In the genomic region with DNA sequence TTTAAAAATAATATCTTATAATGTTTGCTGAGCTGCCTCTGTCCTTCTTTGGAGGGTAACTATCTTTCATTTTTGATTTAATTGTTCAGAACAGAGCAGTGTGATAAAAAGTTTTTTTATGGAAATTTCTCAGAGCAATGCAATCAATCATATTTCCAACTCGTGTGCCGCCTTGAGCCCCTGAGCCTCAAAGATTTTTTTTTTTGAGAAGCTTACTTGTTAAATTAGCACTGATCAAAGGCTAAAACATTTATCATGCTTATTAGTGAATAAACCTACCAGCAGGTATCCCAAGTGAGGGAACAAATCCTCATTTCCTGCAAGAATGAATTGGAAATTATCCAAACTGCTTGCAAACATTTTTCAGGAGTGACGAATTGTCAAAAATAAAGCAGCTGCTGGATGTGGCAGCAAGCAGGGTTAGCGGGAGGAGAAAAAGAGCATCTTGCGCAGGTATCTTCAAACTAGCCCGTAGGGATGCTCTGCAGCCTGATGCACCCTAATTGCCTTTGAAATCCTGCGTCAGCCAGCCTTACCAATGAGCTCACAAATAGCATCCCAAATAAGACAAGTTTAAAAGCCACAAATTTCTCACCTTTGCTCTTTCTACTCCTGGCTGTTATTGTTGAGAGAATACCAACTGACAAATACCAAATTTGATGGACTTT, we compare ENCODE assay signal across 21 mouse cellular contexts.
DNase-seq lines count a peak whose midpoint lies in the region; ATAC-seq and TF ChIP-seq lines count a peak whose summit lies in the region.
"Had no signal": no experiment of that assay in that cellular context is flagged by ENCODE, and none has a peak within 500 bp of the region (broad histone marks: within the 10 kb centered on the region; RNA-seq: fewer than 3 reads in every experiment).

No protein-coding gene starts in this region.

- ATAC-seq in forebrain, embryonic 14.5 days: no peak
- ATAC-seq in forebrain, embryonic 16.5 days: no peak
- ATAC-seq in midbrain, embryonic 14.5 days (ENCODE audit: low FRiP score, low TSS enrichment): no peak
- ATAC-seq in midbrain, embryonic 13.5 days: no peak
- ATAC-seq in hindbrain, postnatal 0 days: no peak
- ATAC-seq in forebrain, postnatal 0 days: no peak
- no peak for ATAC-seq in erythroid progenitor cell, adult 5-6 weeks (replicated peaks; ENCODE audit: low FRiP score, poor library complexity, severe bottlenecking)
- ATAC-seq: intestine, embryonic 16.5 days had no signal

- no peak for TF ChIP-seq CTCF in hindbrain, postnatal 0 days (IDR thresholded peaks at IDR 0.05; ENCODE audit: low read depth)
- no peak for TF ChIP-seq CTCF in forebrain, postnatal 0 days (IDR thresholded peaks at IDR 0.05; ENCODE audit: low read depth)

- H3K36me3 ChIP-seq in forebrain, embryonic 14.5 days (ENCODE audit: control insufficient read depth, insufficient read depth, low read length): no peaks in the 10 kb centered on the region
- no peaks in the 10 kb centered on the region for H3K36me3 ChIP-seq in forebrain, embryonic 16.5 days (ENCODE audit: control insufficient read depth, insufficient read depth)
- no peaks in the 10 kb centered on the region for H3K36me3 ChIP-seq in midbrain, embryonic 14.5 days (ENCODE audit: control insufficient read depth, insufficient read depth, low read length)
- no peaks in the 10 kb centered on the region for H3K36me3 ChIP-seq in midbrain, embryonic 13.5 days
- no peaks in the 10 kb centered on the region for H3K36me3 ChIP-seq in hindbrain, postnatal 0 days (ENCODE audit: insufficient read depth, low read length)
- no peaks in the 10 kb centered on the region for H3K36me3 ChIP-seq in forebrain, postnatal 0 days (ENCODE audit: insufficient read depth)
- H3K36me3 ChIP-seq: embryonic facial prominence, embryonic 15.5 days; heart, embryonic 13.5 days had no signal

- H3K4me1 ChIP-seq in forebrain, embryonic 14.5 days (ENCODE audit: control insufficient read depth, insufficient read depth, low read length): no peaks in the 10 kb centered on the region
- no peaks in the 10 kb centered on the region for H3K4me1 ChIP-seq in forebrain, embryonic 16.5 days (replicated peaks; ENCODE audit: control insufficient read depth, insufficient read depth, low read length)
- H3K4me1 ChIP-seq in midbrain, embryonic 14.5 days (ENCODE audit: control insufficient read depth, insufficient read depth, low read length): no peaks in the 10 kb centered on the region
- H3K4me1 ChIP-seq in midbrain, embryonic 13.5 days (replicated peaks): no peaks in the 10 kb centered on the region
- H3K4me1 ChIP-seq in hindbrain, postnatal 0 days (ENCODE audit: insufficient read depth, low read length): no peaks in the 10 kb centered on the region
- no peaks in the 10 kb centered on the region for H3K4me1 ChIP-seq in forebrain, postnatal 0 days (ENCODE audit: insufficient read depth)
- H3K4me1 ChIP-seq: embryonic facial prominence, embryonic 15.5 days; heart, embryonic 13.5 days had no signal

- H3K4me3 ChIP-seq in forebrain, embryonic 14.5 days (ENCODE audit: low read depth, low read length): no peak overlapping the region
- no peak overlapping the region for H3K4me3 ChIP-seq in forebrain, embryonic 16.5 days (replicated peaks; ENCODE audit: low read length)
- H3K4me3 ChIP-seq in midbrain, embryonic 14.5 days (replicated peaks; ENCODE audit: low read depth, low read length): no peak overlapping the region
- H3K4me3 ChIP-seq in midbrain, embryonic 13.5 days (replicated peaks): no peak overlapping the region
- H3K4me3 ChIP-seq in hindbrain, postnatal 0 days (ENCODE audit: low read length): no peak overlapping the region
- no peak overlapping the region for H3K4me3 ChIP-seq in forebrain, postnatal 0 days (ENCODE audit: low read depth, low read length)
- H3K4me3 ChIP-seq: embryonic facial prominence, embryonic 15.5 days; erythroblast, embryonic 14.5 days; gastrocnemius, adult 2 months; heart, embryonic 13.5 days had no signal

- DNase-seq in forebrain, embryonic 14.5 days (ENCODE audit: low spot score): peak; percentile 9
- peak; percentile 33 for DNase-seq in midbrain, embryonic 14.5 days
- peak; percentile 26 for DNase-seq in Muller cell, postnatal 12 days (ENCODE audit: inconsistent ontology term)
- peak; percentile 5 for DNase-seq in hindbrain, postnatal 0 days (ENCODE audit: low spot score)
- no peak for DNase-seq in forebrain, postnatal 0 days
- DNase-seq: adrenal gland, postnatal 10 days; cerebellum, adult 18-20 months; cerebellum, adult 9-11 months; embryo, embryonic 11 days; gastrocnemius, adult 2 months; gastrocnemius, postnatal 25 days; heart, postnatal 36 days; kidney, adult 2 months had no signal

- 54% methylated on average over 7 of the region's 7 CpGs for WGBS in forebrain, embryonic 14.5 days
- 51% methylated on average over 7 of the region's 7 CpGs for whole genome bisulfite sequencing in forebrain, embryonic 16.5 days
- WGBS in midbrain, embryonic 14.5 days: 52% methylated on average over 7 of the region's 7 CpGs
- WGBS in midbrain, embryonic 13.5 days: 63% methylated on average over 7 of the region's 7 CpGs
- WGBS in hindbrain, postnatal 0 days: 35% methylated on average over 7 of the region's 7 CpGs
- WGBS in forebrain, postnatal 0 days: 52% methylated on average over 7 of the region's 7 CpGs

- no peak overlapping the region for H3K9ac ChIP-seq in forebrain, embryonic 14.5 days (ENCODE audit: low read length)
- H3K9ac ChIP-seq in forebrain, embryonic 16.5 days (replicated peaks; ENCODE audit: low read depth, low read length): no peak overlapping the region
- H3K9ac ChIP-seq in midbrain, embryonic 14.5 days (replicated peaks; ENCODE audit: low read length): no peak overlapping the region
- no peak overlapping the region for H3K9ac ChIP-seq in midbrain, embryonic 13.5 days (replicated peaks)
- no peak overlapping the region for H3K9ac ChIP-seq in hindbrain, postnatal 0 days (replicated peaks; ENCODE audit: low read length)
- no peak overlapping the region for H3K9ac ChIP-seq in forebrain, postnatal 0 days
- H3K9ac ChIP-seq: embryonic facial prominence, embryonic 15.5 days; heart, embryonic 13.5 days had no signal

- H3K4me2 ChIP-seq in forebrain, embryonic 14.5 days (ENCODE audit: low read length): no peak overlapping the region
- H3K4me2 ChIP-seq in forebrain, embryonic 16.5 days (ENCODE audit: low read length): no peak overlapping the region
- no peak overlapping the region for H3K4me2 ChIP-seq in midbrain, embryonic 14.5 days (ENCODE audit: low read length)
- H3K4me2 ChIP-seq in midbrain, embryonic 13.5 days (replicated peaks): no peak overlapping the region
- peak overlapping the region; percentile 26 for H3K4me2 ChIP-seq in hindbrain, postnatal 0 days (ENCODE audit: low read depth, low read length)
- H3K4me2 ChIP-seq in forebrain, postnatal 0 days (ENCODE audit: low read depth): no peak overlapping the region
- H3K4me2 ChIP-seq: embryonic facial prominence, embryonic 15.5 days; heart, embryonic 13.5 days had no signal

- no peaks in the 10 kb centered on the region for H3K9me3 ChIP-seq in forebrain, embryonic 14.5 days (replicated peaks; ENCODE audit: control insufficient read depth, low read length)
- H3K9me3 ChIP-seq in forebrain, embryonic 16.5 days (ENCODE audit: control insufficient read depth, low read length): no peaks in the 10 kb centered on the region
- H3K9me3 ChIP-seq in midbrain, embryonic 14.5 days (ENCODE audit: control insufficient read depth, low read length): no peaks in the 10 kb centered on the region
- H3K9me3 ChIP-seq in midbrain, embryonic 13.5 days: no peaks in the 10 kb centered on the region
- H3K9me3 ChIP-seq in hindbrain, postnatal 0 days (ENCODE audit: low read length): no peaks in the 10 kb centered on the region
- H3K9me3 ChIP-seq in forebrain, postnatal 0 days (ENCODE audit: low read length): no peaks in the 10 kb centered on the region
- H3K9me3 ChIP-seq: embryonic facial prominence, embryonic 15.5 days; heart, embryonic 13.5 days had no signal

- no peaks in the 10 kb centered on the region for H3K27me3 ChIP-seq in forebrain, embryonic 14.5 days (replicated peaks; ENCODE audit: control insufficient read depth, insufficient read depth, low read length)
- no peaks in the 10 kb centered on the region for H3K27me3 ChIP-seq in forebrain, embryonic 16.5 days (replicated peaks; ENCODE audit: control insufficient read depth, insufficient read depth, low read length)
- H3K27me3 ChIP-seq in midbrain, embryonic 14.5 days (ENCODE audit: control insufficient read depth, insufficient read depth, low read length): no peaks in the 10 kb centered on the region
- no peaks in the 10 kb centered on the region for H3K27me3 ChIP-seq in midbrain, embryonic 13.5 days
- H3K27me3 ChIP-seq in hindbrain, postnatal 0 days (ENCODE audit: insufficient read depth, low read length): no peaks in the 10 kb centered on the region
- H3K27me3 ChIP-seq in forebrain, postnatal 0 days (ENCODE audit: insufficient read depth, low read length): no peaks in the 10 kb centered on the region
- H3K27me3 ChIP-seq: CH12.LX; embryonic facial prominence, embryonic 15.5 days; heart, embryonic 13.5 days had no signal

- H3K27ac ChIP-seq in forebrain, embryonic 14.5 days (ENCODE audit: low read depth, low read length): no peak overlapping the region
- no peak overlapping the region for H3K27ac ChIP-seq in forebrain, embryonic 16.5 days (ENCODE audit: low read length)
- no peak overlapping the region for H3K27ac ChIP-seq in midbrain, embryonic 14.5 days (replicated peaks; ENCODE audit: low read depth, low read length)
- no peak overlapping the region for H3K27ac ChIP-seq in midbrain, embryonic 13.5 days
- H3K27ac ChIP-seq in hindbrain, postnatal 0 days: no peak overlapping the region
- H3K27ac ChIP-seq in forebrain, postnatal 0 days (ENCODE audit: low read depth, low read length): no peak overlapping the region
- H3K27ac ChIP-seq: embryonic facial prominence, embryonic 15.5 days; gastrocnemius, adult 2 months; heart, embryonic 13.5 days had no signal
